Mouse (Mus musculus) megakaryocyte-erythroid progenitor cell, adult 5-6 weeks (primary cell): ENCODE results near the gene Tacr2. TPM values are rescaled to one million over a fixed set of nuclear protein-coding genes. Genes with fewer than 3 reads are reported as not detected.

ENCODE experiments used
- ATAC-seq: replicated peaks from 2 replicates; pipeline ENCODE4 v1.8.0; 2016; ENCODE audit warnings: mild to moderate bottlenecking, inconsistent platforms; ENCODE audit not compliant: severe bottlenecking, poor library complexity, low FRiP score, low TSS enrichment
- total RNA-seq, 2 experiments: library from RNA; stranded (forward) in 1 of 2; stranded (reverse) in 1 of 2; fragments of 200-1000, 215-1000 nt in 1 of 2; fragments of >200 nt in 1 of 2; fragmentation: Nextera tagmentation in 1 of 2; gene quantifications; 2 replicates each; pipeline ENCODE4 v1.2.3; 2014 to 2017

Gene Tacr2
- total RNA-seq, 2 experiments from 2014 or later, result not detected

GRCm38 (mm10) chr10:62287460-62288124 lies 35.4 kb downstream of the Tacr2 start:
- no peak for ATAC-seq

- ATAC-seq, result peak; percentile 29; the same call in 1 of the 2 replicates
Measured at GRCm38 (mm10) chr10:62294112-62294511, 41.9 kb downstream of the Tacr2 start.

- ATAC-seq, result no peak
Measured at GRCm38 (mm10) chr10:62296086-62296872, 44.0 kb downstream of the Tacr2 start.

- peak; percentile 69 for ATAC-seq
Measured at GRCm38 (mm10) chr10:62300006-62300827, 48.0 kb downstream of the Tacr2 start.

GRCm38 (mm10) chr10:62305090-62305489 lies 52.9 kb downstream of the Tacr2 start:
- ATAC-seq, result no peak

- ATAC-seq, result no peak
Measured at GRCm38 (mm10) chr10:62306483-62306882, 54.2 kb downstream of the Tacr2 start.

GRCm38 (mm10) chr10:62308896-62309491 lies 56.8 kb downstream of the Tacr2 start:
- no peak for ATAC-seq

- no peak for ATAC-seq
Measured at GRCm38 (mm10) chr10:62309593-62309992, 57.4 kb downstream of the Tacr2 start.

GRCm38 (mm10) chr10:62310259-62311039 lies 58.2 kb downstream of the Tacr2 start:
- ATAC-seq, result no peak

- ATAC-seq, result no peak
Measured at GRCm38 (mm10) chr10:62311464-62311863, 59.2 kb downstream of the Tacr2 start.

GRCm38 (mm10) chr10:62313140-62313539 lies 60.9 kb downstream of the Tacr2 start:
- ATAC-seq, result peak; percentile 50

- ATAC-seq, result no peak
Measured at GRCm38 (mm10) chr10:62313885-62314424, 61.7 kb downstream of the Tacr2 start.

Other genes with a start within 250 kb of the Tacr2 start
- not detected in 2 replicates for gene Neurog3, start 119.3 kb upstream of the Tacr2 start, total RNA-seq (2014; fragmentation: Nextera tagmentation)
- gene Neurog3, start 119.3 kb upstream of the Tacr2 start, total RNA-seq (2017), result not detected in 2 replicates
- gene Fam241b, start 108.5 kb upstream of the Tacr2 start, total RNA-seq (2014; fragmentation: Nextera tagmentation), result 0.28 TPM in 1 of 2 replicates, not detected in the other
- 0.14 TPM in 1 of 2 replicates, not detected in the other for gene Fam241b, start 108.5 kb upstream of the Tacr2 start, total RNA-seq (2017)
- gene Tspan15, start 21.2 kb upstream of the Tacr2 start, total RNA-seq (2014; fragmentation: Nextera tagmentation), result 1.9 and 10.3 TPM in 2 replicates
- gene Tspan15, start 21.2 kb upstream of the Tacr2 start, total RNA-seq (2017), result 1.5 and 1.7 TPM in 2 replicates
- gene Hk1, start 127.5 kb downstream of the Tacr2 start, total RNA-seq (2014; fragmentation: Nextera tagmentation), result 212 and 217 TPM in 2 replicates
- gene Hk1, start 127.5 kb downstream of the Tacr2 start, total RNA-seq (2017), result 295 and 330 TPM in 2 replicates
- gene Hkdc1, start 170.1 kb downstream of the Tacr2 start, total RNA-seq (2014; fragmentation: Nextera tagmentation), result not detected in 2 replicates
- not detected in 2 replicates for gene Hkdc1, start 170.1 kb downstream of the Tacr2 start, total RNA-seq (2017)
- gene 4930507D05Rik, start 197.1 kb downstream of the Tacr2 start, total RNA-seq (2014; fragmentation: Nextera tagmentation), result 1.2 and 1.4 TPM in 2 replicates
- gene 4930507D05Rik, start 197.1 kb downstream of the Tacr2 start, total RNA-seq (2017), result 0.99 and 1.2 TPM in 2 replicates
- gene Supv3l1, start 197.3 kb downstream of the Tacr2 start, total RNA-seq (2014; fragmentation: Nextera tagmentation), result 61.9 and 63.9 TPM in 2 replicates
- gene Supv3l1, start 197.3 kb downstream of the Tacr2 start, total RNA-seq (2017), result 60.6 and 72.4 TPM in 2 replicates
- gene Vps26a, start 234.4 kb downstream of the Tacr2 start, total RNA-seq (2014; fragmentation: Nextera tagmentation), result 44.1 and 55.2 TPM in 2 replicates
- gene Vps26a, start 234.4 kb downstream of the Tacr2 start, total RNA-seq (2017), result 75.5 and 79.0 TPM in 2 replicates